Mouse (Mus musculus) thymus, adult 2 months (tissue): Measurements from ENCODE around the gene Pacrg.

Experiments
- CTCF ChIP-seq: fragments of 200-500 bp; IDR thresholded peaks from 2 replicates; pipeline ENCODE4 v1.5.1; 2012; ENCODE audit warnings: mild to moderate bottlenecking, control low read depth, low read length, moderate library complexity, borderline replicate concordance; ENCODE audit not compliant: control insufficient read depth, poor library complexity, insufficient read depth; ENCODE audit errors: extremely low read depth
- POLR2A ChIP-seq: fragments of 200-500 bp; IDR thresholded peaks from 2 replicates; pipeline ENCODE4 v1.6.1; 2012; ENCODE audit warnings: mild to moderate bottlenecking, low read length, control low read depth, moderate library complexity; ENCODE audit not compliant: control insufficient read depth, poor library complexity, insufficient read depth; ENCODE audit errors: extremely low read depth

DNA sequence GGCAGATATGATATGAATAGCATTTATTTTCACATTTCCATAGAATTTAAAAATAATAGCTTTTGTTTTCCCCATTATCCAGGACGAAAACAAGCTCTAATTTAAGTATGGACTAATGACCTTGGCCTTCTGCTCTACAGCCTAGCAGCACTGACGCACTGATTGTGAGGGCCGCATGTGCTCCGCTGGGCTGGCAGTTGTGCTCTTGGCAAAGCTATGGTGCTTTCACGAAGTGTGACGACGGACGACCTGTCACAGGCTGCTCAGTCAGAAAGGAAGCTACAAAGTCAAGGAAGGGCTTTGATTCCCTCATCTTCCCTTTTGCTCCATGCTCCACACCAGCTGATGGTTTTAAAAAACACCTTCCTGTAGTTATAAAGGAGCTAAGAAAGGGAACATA lies 142.1 kb downstream of the Pacrg start:
- no peak for TF ChIP-seq POLR2A
- TF ChIP-seq CTCF: no peak
